Mouse (Mus musculus): ENCODE results near the gene Larp6.

GRCm38 (mm10) chr9:60714191-60714590 lies 1.4 kb downstream of the Larp6 start:
- TF ChIP-seq FLI1 (IDR thresholded peaks at IDR 0.05; ENCODE audit: low read length): no peak
- TF ChIP-seq GATA1 (IDR thresholded peaks at IDR 0.05; ENCODE audit: borderline replicate concordance, low read length): no peak

Data from megakaryocyte, embryonic 14.5 days (primary cell).